Mouse (Mus musculus) hindbrain, embryonic 16.5 days (tissue): ENCODE results near the gene Adm. TPM values are rescaled to one million over a fixed set of nuclear protein-coding genes. Genes with fewer than 3 reads are reported as not detected.
A peak's percentile ranks its signal among the peaks of the same experiment; 100 is the strongest.

Experiments
- ATAC-seq: fragments of 200-750 bp; cut with Nextera tagmentation; 2 replicates; pipeline ENCODE4 v1.8.0; 2017; ENCODE audit warnings: moderate TSS enrichment, moderate library complexity
- H3K27ac ChIP-seq: fragments of 300-500 bp; sonication (generic); 2 replicates; pipeline ENCODE4 v1.5.1; 2014; ENCODE audit warnings: low read depth, mild to moderate bottlenecking, control low read depth, low read length, moderate library complexity
- H3K27me3 ChIP-seq: fragments of 300-500 bp; sonication (generic); replicated peaks from 2 replicates; pipeline ENCODE4 v1.6.1; 2014; ENCODE audit warnings: low read length; ENCODE audit not compliant: control insufficient read depth, insufficient read depth
- H3K36me3 ChIP-seq: fragments of 300-500 bp; sonication (generic); 2 replicates; pipeline ENCODE4 v1.6.1; 2014; ENCODE audit warnings: mild to moderate bottlenecking, low read length, moderate library complexity, mixed read lengths; ENCODE audit not compliant: control insufficient read depth, insufficient read depth
- H3K4me1 ChIP-seq: fragments of 300-500 bp; sonication (generic); 2 replicates; pipeline ENCODE4 v1.6.1; 2014; ENCODE audit warnings: low read depth, low read length; ENCODE audit not compliant: control insufficient read depth, insufficient read depth
- H3K4me2 ChIP-seq: fragments of 300-500 bp; sonication (generic); 2 replicates; pipeline ENCODE4 v1.6.1; 2014; ENCODE audit warnings: mild to moderate bottlenecking, low read length, control low read depth, moderate library complexity
- H3K4me3 ChIP-seq: fragments of 300-500 bp; sonication (generic); 2 replicates; pipeline ENCODE4 v1.5.1; 2014; ENCODE audit warnings: mild to moderate bottlenecking, low read length, control low read depth, moderate library complexity
- H3K9ac ChIP-seq: fragments of 300-500 bp; sonication (generic); 2 replicates; pipeline ENCODE4 v1.6.1; 2014; ENCODE audit warnings: low read depth, mild to moderate bottlenecking, control low read depth, low read length, moderate library complexity
- H3K9me3 ChIP-seq: fragments of 300-500 bp; sonication (generic); 2 replicates; pipeline ENCODE4 v1.6.1; 2014; ENCODE audit warnings: mild to moderate bottlenecking, low read length, moderate library complexity; ENCODE audit not compliant: control insufficient read depth
- WGBS: fragments of 180-500 bp; shearing (Covaris S2); extraction: QIAGEN DNeasy Blood & Tissue Kit; methylation state at CpG from one replicate; pipeline ENCODE4 v1.1.7; 2014; 5-methylcytosine and 5-hydroxymethylcytosine counted together
- polyA plus RNA-seq: library from polyadenylated mRNA; unstranded; fragments of >200 nt; fragmentation: Nextera tagmentation; extraction: Ambion mirVana; gene quantifications from 2 replicates; pipeline ENCODE4 v1.2.1, GENCODE M21; 2015

The Adm gene
- polyA plus RNA-seq, 1 experiment from 2014 or later: 5.5 TPM

- no peaks in the 10 kb centered on the region; the same call in 1 of the 2 replicates for H3K27me3 ChIP-seq
- H3K9me3 ChIP-seq: no peaks in the 10 kb centered on the region
- H3K4me1 ChIP-seq: no peaks in the 10 kb centered on the region
- H3K9ac ChIP-seq: no peak overlapping the region
- H3K27ac ChIP-seq: no peak overlapping the region
- H3K36me3 ChIP-seq: no peaks in the 10 kb centered on the region
- no peak for ATAC-seq
- H3K4me3 ChIP-seq: no peak overlapping the region
- WGBS: 85% methylated on average over 6 of the region's 6 CpGs
- no peak overlapping the region for H3K4me2 ChIP-seq
Measured at GRCm38 (mm10) chr7:110649133-110649987, 21.9 kb downstream of the Adm start.

- Histone ChIP-seq H3K36me3 (no peaks in the 10 kb centered on the region), H3K27ac (no peak overlapping the region), H3K4me3 (no peak overlapping the region), H3K27me3 (no peaks in the 10 kb centered on the region; the same call in 1 of the 2 replicates), H3K9me3 (no peaks in the 10 kb centered on the region), H3K4me1 (no peaks in the 10 kb centered on the region), H3K4me2 (no peak overlapping the region), H3K9ac (no peak overlapping the region)
- 90% methylated on average over 4 of the region's 4 CpGs for WGBS
- no peak for ATAC-seq
Measured at GRCm38 (mm10) chr7:110650491-110650890, 23.0 kb downstream of the Adm start.

- no peak for ATAC-seq
- no peaks in the 10 kb centered on the region; the same call in 1 of the 2 replicates for H3K27me3 ChIP-seq
- no peaks in the 10 kb centered on the region for H3K36me3 ChIP-seq
- H3K9ac ChIP-seq: no peak overlapping the region
- H3K27ac ChIP-seq: no peak overlapping the region
- H3K9me3 ChIP-seq: no peaks in the 10 kb centered on the region
- H3K4me1 ChIP-seq: no peaks in the 10 kb centered on the region
- H3K4me3 ChIP-seq: no peak overlapping the region
- 82% methylated on average over 6 of the region's 6 CpGs for WGBS
- H3K4me2 ChIP-seq: no peak overlapping the region
Measured at GRCm38 (mm10) chr7:110651091-110651490, 23.6 kb downstream of the Adm start.

- no peaks in the 10 kb centered on the region for H3K27me3 ChIP-seq
- no peak overlapping the region for H3K9ac ChIP-seq
- H3K4me3 ChIP-seq: no peak overlapping the region
- no peak for ATAC-seq
- H3K4me2 ChIP-seq: no peak overlapping the region
- no peaks in the 10 kb centered on the region for H3K36me3 ChIP-seq
- H3K9me3 ChIP-seq: no peaks in the 10 kb centered on the region
- H3K4me1 ChIP-seq: no peaks in the 10 kb centered on the region
- WGBS: 81% methylated on average over 3 of the region's 3 CpGs
- H3K27ac ChIP-seq: no peak overlapping the region
Measured at GRCm38 (mm10) chr7:110655230-110655629, 27.8 kb downstream of the Adm start.

GRCm38 (mm10) chr7:110655966-110656365, 28.5 kb downstream of the Adm start:
- H3K4me1 ChIP-seq: no peaks in the 10 kb centered on the region
- H3K9me3 ChIP-seq: no peaks in the 10 kb centered on the region
- H3K27ac ChIP-seq: no peak overlapping the region
- no peaks in the 10 kb centered on the region for H3K36me3 ChIP-seq
- H3K9ac ChIP-seq: no peak overlapping the region
- H3K4me3 ChIP-seq: no peak overlapping the region
- WGBS: 63% methylated on average over 6 of the region's 6 CpGs
- H3K27me3 ChIP-seq: no peaks in the 10 kb centered on the region
- no peak overlapping the region for H3K4me2 ChIP-seq
- ATAC-seq: no peak

- no peak for ATAC-seq
- no peak overlapping the region for H3K4me2 ChIP-seq
- H3K4me1 ChIP-seq: no peaks in the 10 kb centered on the region
- WGBS: 71% methylated on average over 3 of the region's 3 CpGs
- no peak overlapping the region for H3K4me3 ChIP-seq
- no peaks in the 10 kb centered on the region for H3K36me3 ChIP-seq
- no peaks in the 10 kb centered on the region for H3K9me3 ChIP-seq
- no peaks in the 10 kb centered on the region for H3K27me3 ChIP-seq
- H3K9ac ChIP-seq: no peak overlapping the region
- no peak overlapping the region for H3K27ac ChIP-seq
Measured at GRCm38 (mm10) chr7:110658378-110658928, 31.0 kb downstream of the Adm start.

- Histone ChIP-seq H3K27ac (no peak overlapping the region), H3K4me3 (no peak overlapping the region), H3K4me1 (no peaks in the 10 kb centered on the region; the same call in 1 of the 2 replicates), H3K36me3 (no peaks in the 10 kb centered on the region), H3K4me2 (no peak overlapping the region), H3K27me3 (no peaks in the 10 kb centered on the region), H3K9me3 (no peaks in the 10 kb centered on the region), H3K9ac (no peak overlapping the region)
- no peak for ATAC-seq
- WGBS: 50% methylated on average over 4 of the region's 5 CpGs
Measured at GRCm38 (mm10) chr7:110666537-110666936, 39.1 kb downstream of the Adm start.

- H3K4me3 ChIP-seq: no peak overlapping the region
- WGBS: 58% methylated on average over 6 of the region's 6 CpGs
- no peak overlapping the region for H3K4me2 ChIP-seq
- H3K9ac ChIP-seq: no peak overlapping the region
- no peaks in the 10 kb centered on the region for H3K9me3 ChIP-seq
- H3K27me3 ChIP-seq: no peaks in the 10 kb centered on the region
- H3K36me3 ChIP-seq: no peaks in the 10 kb centered on the region
- H3K27ac ChIP-seq: no peak overlapping the region
- no peaks in the 10 kb centered on the region; the same call in 1 of the 2 replicates for H3K4me1 ChIP-seq
- ATAC-seq: 0 out of 2 replicates have a peak, but pooled peaks have one; percentile 24
Measured at GRCm38 (mm10) chr7:110668247-110668646, 40.8 kb downstream of the Adm start.

- Histone ChIP-seq H3K9me3 (no peaks in the 10 kb centered on the region), H3K36me3 (no peaks in the 10 kb centered on the region), H3K4me1 (no peaks in the 10 kb centered on the region; the same call in 1 of the 2 replicates), H3K4me3 (no peak overlapping the region), H3K9ac (no peak overlapping the region), H3K27me3 (no peaks in the 10 kb centered on the region), H3K4me2 (no peak overlapping the region), H3K27ac (no peak overlapping the region)
- 25% methylated on average over 5 of the region's 5 CpGs for WGBS
- ATAC-seq: peak; percentile 50; the same call in 1 of the 2 replicates
Measured at GRCm38 (mm10) chr7:110668756-110669155, 41.3 kb downstream of the Adm start.
